Mouse (Mus musculus) MEL (cell line): ENCODE measurements around the gene Cstl1. TPM values are rescaled to one million over a fixed set of nuclear protein-coding genes. Genes with fewer than 3 reads are reported as not detected.
"Not testable (repeated sequence)": the region's sequence is repeated elsewhere in the genome, so short reads cannot be mapped to it uniquely, and the experiment has no call there.

Experiments used
- DNase-seq: peaks from one replicate; pipeline ENCODE4 v3.0.0; 2011; ENCODE audit warnings: low read depth, low spot score
- H3K27ac ChIP-seq: 2 replicates; pipeline ENCODE4 v1.5.1; 2012; ENCODE audit warnings: low read depth, mild to moderate bottlenecking, control low read depth, low read length, moderate library complexity; ENCODE audit not compliant: control insufficient read depth
- H3K27me3 ChIP-seq, 2 experiments: fragments of 150-350 bp in 1 of 2; sonication (generic) in 1 of 2; 2 replicates each; pipeline ENCODE4 v1.6.1; 2012; ENCODE audit warnings: low read length in 2 of 2, mild to moderate bottlenecking in 2 of 2, improper control_type of control experiment in 1 of 2, moderate library complexity in 1 of 2; ENCODE audit not compliant: insufficient read depth in 2 of 2, control insufficient read depth in 1 of 2
- H3K36me3 ChIP-seq, 2 experiments: 2 replicates each; pipeline ENCODE4 v1.6.1; 2012 to 2014; ENCODE audit warnings: low read length in 2 of 2, improper control_type of control experiment in 1 of 2, inconsistent platforms in 1 of 2, mild to moderate bottlenecking in 1 of 2; ENCODE audit not compliant: insufficient read depth in 2 of 2, control insufficient read depth in 1 of 2
- H3K4me1 ChIP-seq, 2 experiments: fragments of 150-350 bp in 1 of 2; sonication (generic) in 1 of 2; 2 replicates each; pipeline ENCODE4 v1.6.1; 2012; ENCODE audit warnings: low read length in 2 of 2, improper control_type of control experiment in 1 of 2, mild to moderate bottlenecking in 1 of 2; ENCODE audit not compliant: insufficient read depth in 2 of 2, control insufficient read depth in 1 of 2
- H3K4me3 ChIP-seq, 2 experiments: fragments of 150-350 bp in 1 of 2; sonication (generic) in 1 of 2; 2 replicates each; pipeline ENCODE4 v1.5.1; 2012; ENCODE audit warnings: low read depth in 2 of 2, low read length in 2 of 2, mild to moderate bottlenecking in 2 of 2, moderate library complexity in 2 of 2, control low read depth in 1 of 2, improper control_type of control experiment in 1 of 2; ENCODE audit not compliant: control insufficient read depth in 1 of 2, insufficient read depth in 1 of 2
- H3K79me2 ChIP-seq: 2 replicates; pipeline ENCODE4 v1.6.1; 2012; ENCODE audit warnings: mild to moderate bottlenecking, low read length, moderate library complexity; ENCODE audit not compliant: control insufficient read depth, poor library complexity, insufficient read depth
- H3K9ac ChIP-seq: 2 replicates; pipeline ENCODE4 v1.6.1; 2012; ENCODE audit warnings: low read depth, mild to moderate bottlenecking, control low read depth, low read length, moderate library complexity; ENCODE audit not compliant: control insufficient read depth, poor library complexity, severe bottlenecking
- H3K9me3 ChIP-seq: fragments of 150-350 bp; sonication (generic); replicated peaks from 2 replicates; pipeline ENCODE4 v1.6.1; 2012; ENCODE audit warnings: mild to moderate bottlenecking, low read length, improper control_type of control experiment, moderate library complexity; ENCODE audit not compliant: insufficient read depth
- BHLHE40 ChIP-seq: IDR thresholded peaks from 2 replicates; pipeline ENCODE4 v1.6.1; 2012; ENCODE audit warnings: low read depth, mild to moderate bottlenecking, inconsistent platforms, low read length, improper control_type of control experiment, borderline replicate concordance
- CHD1 ChIP-seq: IDR thresholded peaks from 2 replicates; pipeline ENCODE4 v1.6.1; 2012; ENCODE audit warnings: low read depth, mild to moderate bottlenecking, inconsistent platforms, low read length, improper control_type of control experiment
- CHD2 ChIP-seq: IDR thresholded peaks from 2 replicates; pipeline ENCODE4 v1.6.1; 2011; ENCODE audit warnings: low read length, improper control_type of control experiment
- CTCF ChIP-seq, 3 experiments: IDR thresholded peaks in 2 of 3; conservative IDR thresholded peaks in 1 of 3; 2 replicates each; pipeline ENCODE4 v1.5.1; 2011 to 2012; ENCODE audit warnings: low read length in 3 of 3, low read depth in 2 of 3, mild to moderate bottlenecking in 2 of 3, improper control_type of control experiment in 1 of 3, inconsistent platforms in 1 of 3, mixed read lengths in 1 of 3, moderate library complexity in 1 of 3; ENCODE audit not compliant: control insufficient read depth in 1 of 3, insufficient read depth in 1 of 3, poor library complexity in 1 of 3, severe bottlenecking in 1 of 3
- E2F4 ChIP-seq: IDR thresholded peaks from 2 replicates; pipeline ENCODE4 v1.6.1; 2011; ENCODE audit warnings: low read depth, low read length, improper control_type of control experiment, borderline replicate concordance
- GATA1 ChIP-seq: IDR thresholded peaks from 2 replicates; pipeline ENCODE4 v1.6.1; 2011; ENCODE audit warnings: low read depth, low read length, improper control_type of control experiment
- HCFC1 ChIP-seq: IDR thresholded peaks from 2 replicates; pipeline ENCODE4 v1.6.1; 2012; ENCODE audit warnings: low read depth, mild to moderate bottlenecking, inconsistent platforms, low read length, improper control_type of control experiment, moderate library complexity
- MAX ChIP-seq: IDR thresholded peaks from 2 replicates; pipeline ENCODE4 v1.6.1; 2011; ENCODE audit warnings: low read length, improper control_type of control experiment
- MYC ChIP-seq: IDR thresholded peaks from 2 replicates; pipeline ENCODE4 v1.6.1; 2011; ENCODE audit warnings: low read depth, mild to moderate bottlenecking, low read length, improper control_type of control experiment, moderate library complexity
- POLR2A ChIP-seq, 2 experiments: IDR thresholded peaks; 2 replicates each; pipeline ENCODE4 v1.6.1; 2011 to 2012; ENCODE audit warnings: low read length in 2 of 2, mild to moderate bottlenecking in 2 of 2, control low read depth in 1 of 2, improper control_type of control experiment in 1 of 2, low read depth in 1 of 2, moderate library complexity in 1 of 2; ENCODE audit not compliant: control insufficient read depth in 1 of 2, insufficient read depth in 1 of 2, poor library complexity in 1 of 2
- POLR2AphosphoS5 ChIP-seq: IDR thresholded peaks from 2 replicates; pipeline ENCODE4 v1.6.1; 2012; ENCODE audit warnings: low read depth, borderline replicate concordance, mild to moderate bottlenecking, inconsistent platforms, low read length, moderate library complexity, mixed read lengths
- RCOR1 ChIP-seq: IDR thresholded peaks from 2 replicates; pipeline ENCODE4 v1.6.1; 2012; ENCODE audit warnings: low read depth, mild to moderate bottlenecking, inconsistent platforms, low read length, improper control_type of control experiment
- SMC3 ChIP-seq: IDR thresholded peaks from 2 replicates; pipeline ENCODE4 v1.6.1; 2011; ENCODE audit warnings: low read depth, low read length, improper control_type of control experiment
- TAL1 ChIP-seq: IDR thresholded peaks from 2 replicates; pipeline ENCODE4 v1.6.1; 2012; ENCODE audit warnings: mild to moderate bottlenecking, inconsistent platforms, low read length, moderate library complexity, mixed read lengths
- TCF12 ChIP-seq: IDR thresholded peaks from 2 replicates; pipeline ENCODE4 v1.6.1; 2014; ENCODE audit warnings: low read depth, mild to moderate bottlenecking, inconsistent platforms, low read length, improper control_type of control experiment, moderate library complexity
- UBTF ChIP-seq: IDR thresholded peaks from 2 replicates; pipeline ENCODE4 v1.6.1; 2012; ENCODE audit warnings: low read depth, mild to moderate bottlenecking, inconsistent platforms, low read length, improper control_type of control experiment, moderate library complexity, borderline replicate concordance; ENCODE audit not compliant: insufficient read depth
- ZMIZ1 ChIP-seq: IDR thresholded peaks from 2 replicates; pipeline ENCODE4 v1.6.1; 2012; ENCODE audit warnings: low read depth, mild to moderate bottlenecking, inconsistent platforms, low read length, improper control_type of control experiment, moderate library complexity
- ZNF384 ChIP-seq: IDR thresholded peaks from 2 replicates; pipeline ENCODE4 v1.6.1; 2012; ENCODE audit warnings: low read depth, mild to moderate bottlenecking, inconsistent platforms, low read length, improper control_type of control experiment
- polyA plus RNA-seq, 2 experiments: library from polyadenylated mRNA; stranded (reverse) in 1 of 2; unstranded in 1 of 2; fragments of >175 nt in 1 of 2; fragments of >200 nt in 1 of 2; gene quantifications; 2 replicates each; pipeline versions ENCODE4 v1.2.1 to v1.2.4; 2012; ENCODE audit warnings: low replicate concordance in 2 of 2, low read depth in 1 of 2; ENCODE audit not compliant: insufficient read length in 2 of 2, insufficient read depth in 1 of 2, missing spikeins in 1 of 2
- total RNA-seq: library from RNA; depleted of rRNA; stranded (reverse); fragments of 300-350 nt; gene quantifications from 2 replicates; pipeline ENCODE4 v1.2.3, GENCODE M21; 2012

Cstl1 gene
- total and polyA plus RNA-seq, 3 experiments: not detected

- no peak overlapping the region for H3K4me3 ChIP-seq
- no peak overlapping the region for H3K9ac ChIP-seq
- no peak overlapping the region for H3K27ac ChIP-seq
- no peaks in the 10 kb centered on the region for H3K27me3 ChIP-seq
- no peaks in the 10 kb centered on the region for H3K36me3 ChIP-seq
- H3K4me1 ChIP-seq: no peaks in the 10 kb centered on the region
- H3K9me3 ChIP-seq: no peaks in the 10 kb centered on the region
- DNase-seq: no peak
- TF ChIP-seq MAX: no peak
- no peak for TF ChIP-seq SMC3
- no peak for TF ChIP-seq TCF12
- TF ChIP-seq CHD2: no peak
- no peak for TF ChIP-seq TAL1
- no peaks in the 10 kb centered on the region for H3K79me2 ChIP-seq
Measured at GRCm38 (mm10) chr2:148763648-148764388, 13.7 kb downstream of the Cstl1 start.

- H3K79me2 ChIP-seq, H3K36me3 ChIP-seq, DNase-seq, H3K27me3 ChIP-seq, H3K27ac ChIP-seq, H3K4me3 ChIP-seq, H3K9me3 ChIP-seq, H3K9ac ChIP-seq, H3K4me1 ChIP-seq: not testable (repeated sequence)
Measured at GRCm38 (mm10) chr2:148771397-148771796, 21.2 kb downstream of the Cstl1 start, which contains the start of gene Cst11. TSS of gene Cst11 (minus strand) at chr2:148771497.

GRCm38 (mm10) chr2:148781709-148782108 lies 31.6 kb downstream of the Cstl1 start, which contains the start of gene 8030411F24Rik:
TSS of gene 8030411F24Rik (plus strand) at chr2:148782009.
- Histone ChIP-seq H3K27me3 (no peaks in the 10 kb centered on the region), H3K79me2 (no peaks in the 10 kb centered on the region), H3K9ac (no peak within 1 kb of the TSS), H3K9me3 (no peaks in the 10 kb centered on the region), H3K36me3 (no peaks in the 10 kb centered on the region), H3K4me3 (no peak within 1 kb of the TSS), H3K4me1 (no peaks in the 10 kb centered on the region), H3K27ac (no peak within 1 kb of the TSS)
- no peak for TF ChIP-seq TAL1
- TF ChIP-seq BHLHE40: no peak
- no peak for DNase-seq

- no peaks in the 10 kb centered on the region for H3K79me2 ChIP-seq
- TF ChIP-seq POLR2AphosphoS5 (no peak), E2F4 (no peak), SMC3 (no peak), HCFC1 (no peak), CHD1 (no peak), CTCF (IDR thresholded peaks at IDR 0.05 in 2 of 3, conservative IDR thresholded peaks at IDR 0.05 in 1 of 3; ENCODE audit: control insufficient read depth in 1 of 3, insufficient read depth in 1 of 3, low read depth in 2 of 3, low read length in 3 of 3, poor library complexity in 1 of 3, severe bottlenecking in 1 of 3) (no peak), POLR2A (IDR thresholded peaks at IDR 0.05; ENCODE audit: control insufficient read depth in 1 of 2, insufficient read depth in 1 of 2, low read depth in 1 of 2, low read length in 2 of 2, poor library complexity in 1 of 2) (no peak), UBTF (no peak), MAX (no peak), ZNF384 (no peak), CHD2 (no peak), MYC (no peak), GATA1 (no peak), TCF12 (no peak), RCOR1 (no peak), ZMIZ1 (no peak)
- H3K27me3 ChIP-seq: no peaks in the 10 kb centered on the region
- H3K4me3 ChIP-seq: no peak within 1 kb of the TSS
- H3K9ac ChIP-seq: no peak within 1 kb of the TSS
- no peak for DNase-seq
- no peak within 1 kb of the TSS for H3K27ac ChIP-seq
- no peaks in the 10 kb centered on the region for H3K9me3 ChIP-seq
- no peaks in the 10 kb centered on the region for H3K36me3 ChIP-seq
- H3K4me1 ChIP-seq: no peaks in the 10 kb centered on the region
Measured at GRCm38 (mm10) chr2:148789142-148789541, 39.0 kb downstream of the Cstl1 start, which contains the start of gene Cst12. TSS of gene Cst12 (plus strand) at chr2:148789361.
